Mouse (Mus musculus) embryonic fibroblast, embryonic 13.5 days (primary cell): Measurements from ENCODE around the gene Il34.

Experiments used
- CTCF ChIP-seq: IDR thresholded peaks from 2 replicates; pipeline ENCODE4 v1.5.1; 2011; ENCODE audit warnings: mild to moderate bottlenecking, control low read depth, low read length, moderate library complexity, borderline replicate concordance; ENCODE audit not compliant: insufficient read depth
- POLR2A ChIP-seq: IDR thresholded peaks from 2 replicates; pipeline ENCODE4 v1.6.1; 2011; ENCODE audit warnings: low read depth, mild to moderate bottlenecking, control low read depth, low read length, moderate library complexity

- TF ChIP-seq POLR2A (no peak), CTCF (no peak)
These were observed 4.1 kb upstream of the Il34 start for GRCm38 (mm10) chr8:110809831-110810230.
